Mouse (Mus musculus) heart, embryonic 10.5 days (tissue): ENCODE measurements around the gene Gpam. TPM values are rescaled to one million over a fixed set of nuclear protein-coding genes. Genes with fewer than 3 reads are reported as not detected.

Experiments used
- DNase-seq: peaks from one replicate; pipeline ENCODE4 v3.0.0-alpha.2; 2017; ENCODE audit warnings: low spot score
- H3K27ac ChIP-seq: fragments of 300-500 bp; sonication (generic); 2 replicates; pipeline ENCODE4 v1.5.1; 2016; ENCODE audit warnings: mild to moderate bottlenecking
- H3K27me3 ChIP-seq: fragments of 300-500 bp; sonication (generic); 2 replicates; pipeline ENCODE4 v1.6.1; 2016; ENCODE audit warnings: mild to moderate bottlenecking; ENCODE audit not compliant: poor library complexity, insufficient read depth, severe bottlenecking
- H3K36me3 ChIP-seq: fragments of 300-500 bp; sonication (generic); 2 replicates; pipeline ENCODE4 v1.6.1; 2016; ENCODE audit warnings: mild to moderate bottlenecking, moderate library complexity
- H3K4me1 ChIP-seq: fragments of 300-500 bp; sonication (generic); 2 replicates; pipeline ENCODE4 v1.6.1; 2016; ENCODE audit warnings: mild to moderate bottlenecking
- H3K4me3 ChIP-seq: fragments of 300-500 bp; sonication (generic); 2 replicates; pipeline ENCODE4 v1.5.1; 2016; ENCODE audit warnings: mild to moderate bottlenecking, moderate library complexity
- H3K9me3 ChIP-seq: fragments of 300-500 bp; sonication (generic); 2 replicates; pipeline ENCODE4 v1.6.1; 2016; ENCODE audit warnings: mild to moderate bottlenecking, moderate library complexity
- WGBS: fragments of 180-500 bp; shearing (Covaris S2); methylation state at CpG from one replicate; pipeline ENCODE4 v1.1.7; 2016; 5-methylcytosine and 5-hydroxymethylcytosine counted together
- polyA plus RNA-seq: library from polyadenylated mRNA; unstranded; fragments of >200 nt; fragmentation: Nextera tagmentation; extraction: Ambion mirVana; gene quantifications from 2 replicates; pipeline ENCODE4 v1.2.1, GENCODE M21; 2016

Gpam gene
- polyA plus RNA-seq, 1 experiment from 2014 or later, result 14.9 TPM

GRCm38 (mm10) chr19:55117059-55117815, 9.8 kb downstream of the Gpam start:
- H3K27me3 ChIP-seq, result no peaks in the 10 kb centered on the region
- 30% methylated on average over 6 of the region's 6 CpGs for WGBS
- H3K36me3 ChIP-seq, result no peaks in the 10 kb centered on the region
- peak; percentile 75 for DNase-seq
- no peak overlapping the region for H3K4me3 ChIP-seq
- H3K27ac ChIP-seq, result no peak overlapping the region
- H3K9me3 ChIP-seq, result no peaks in the 10 kb centered on the region
- H3K4me1 ChIP-seq, result peaks cover 52% of the 10 kb centered on the region

GRCm38 (mm10) chr19:55115532-55115931, 11.5 kb downstream of the Gpam start:
- H3K27ac ChIP-seq, result no peak overlapping the region
- H3K9me3 ChIP-seq, result no peaks in the 10 kb centered on the region
- peaks cover 37% of the 10 kb centered on the region for H3K4me1 ChIP-seq
- H3K36me3 ChIP-seq, result no peaks in the 10 kb centered on the region
- peak; percentile 68 for DNase-seq
- H3K27me3 ChIP-seq, result no peaks in the 10 kb centered on the region
- no peak overlapping the region for H3K4me3 ChIP-seq
- 77% methylated on average over 4 of the region's 4 CpGs for WGBS

- DNase-seq, result peak; percentile 58
- no peak overlapping the region for H3K4me3 ChIP-seq
- WGBS, result 90% methylated on average over 5 of the region's 5 CpGs
- H3K4me1 ChIP-seq, result peaks cover 30% of the 10 kb centered on the region
- no peaks in the 10 kb centered on the region for H3K36me3 ChIP-seq
- H3K27ac ChIP-seq, result no peak overlapping the region
- no peaks in the 10 kb centered on the region for H3K27me3 ChIP-seq
- H3K9me3 ChIP-seq, result no peaks in the 10 kb centered on the region
Observed at GRCm38 (mm10) chr19:55114825-55115395, 12.1 kb downstream of the Gpam start.

- WGBS, result 22% methylated on average over 3 of the region's 3 CpGs
- no peak overlapping the region for H3K27ac ChIP-seq
- peaks cover 10% of the 10 kb centered on the region for H3K4me1 ChIP-seq
- no peaks in the 10 kb centered on the region for H3K36me3 ChIP-seq
- H3K27me3 ChIP-seq, result no peaks in the 10 kb centered on the region
- H3K9me3 ChIP-seq, result no peaks in the 10 kb centered on the region
- H3K4me3 ChIP-seq, result no peak overlapping the region
- no peak for DNase-seq
Observed at GRCm38 (mm10) chr19:55107896-55108295, 19.1 kb downstream of the Gpam start.

- Histone ChIP-seq H3K4me3 (no peak overlapping the region), H3K4me1 (peaks cover 10% of the 10 kb centered on the region), H3K27me3 (no peaks in the 10 kb centered on the region), H3K27ac (no peak overlapping the region), H3K36me3 (no peaks in the 10 kb centered on the region), H3K9me3 (no peaks in the 10 kb centered on the region)
- 90% methylated on average over 3 of the region's 3 CpGs for WGBS
- peak; percentile 19 for DNase-seq
Observed at GRCm38 (mm10) chr19:55105969-55106368, 21.1 kb downstream of the Gpam start.

GRCm38 (mm10) chr19:55103081-55103830, 23.8 kb downstream of the Gpam start:
- Histone ChIP-seq H3K36me3 (no peaks in the 10 kb centered on the region), H3K9me3 (no peaks in the 10 kb centered on the region), H3K4me1 (peaks cover 15% of the 10 kb centered on the region), H3K27ac (no peak overlapping the region), H3K4me3 (no peak overlapping the region), H3K27me3 (no peaks in the 10 kb centered on the region)
- DNase-seq, result peak; percentile 51
- WGBS, result 54% methylated on average over 11 of the region's 11 CpGs

GRCm38 (mm10) chr19:55101659-55102058, 25.4 kb downstream of the Gpam start:
- Histone ChIP-seq H3K4me3 (no peak overlapping the region), H3K27ac (no peak overlapping the region), H3K9me3 (no peaks in the 10 kb centered on the region), H3K4me1 (peaks cover 15% of the 10 kb centered on the region), H3K27me3 (no peaks in the 10 kb centered on the region), H3K36me3 (no peaks in the 10 kb centered on the region)
- DNase-seq, result peak; percentile 5
- WGBS, result 75% methylated on average over 4 of the region's 4 CpGs

GRCm38 (mm10) chr19:55100227-55101140, 26.6 kb downstream of the Gpam start:
- DNase-seq, result peak; percentile 30
- Histone ChIP-seq H3K9me3 (no peaks in the 10 kb centered on the region), H3K4me1 (peaks cover 15% of the 10 kb centered on the region), H3K27ac (peak overlapping the region; percentile 94; the same call in 1 of the 2 replicates), H3K36me3 (no peaks in the 10 kb centered on the region), H3K4me3 (peak overlapping the region; percentile 99), H3K27me3 (no peaks in the 10 kb centered on the region)
- 73% methylated on average over 2 of the region's 2 CpGs for WGBS

- under 1% methylated on average over 69 of the region's 69 CpGs for WGBS
- Histone ChIP-seq H3K27ac (peak overlapping the region; percentile 94), H3K4me1 (peaks cover 15% of the 10 kb centered on the region), H3K4me3 (peak overlapping the region; percentile 99), H3K9me3 (no peaks in the 10 kb centered on the region), H3K36me3 (no peaks in the 10 kb centered on the region), H3K27me3 (no peaks in the 10 kb centered on the region)
- peak; percentile 87 for DNase-seq
Observed at GRCm38 (mm10) chr19:55099184-55100160, 27.6 kb downstream of the Gpam start.

- peak overlapping the region; percentile 99 for H3K4me3 ChIP-seq
- H3K36me3 ChIP-seq, result peaks cover 2% of the 10 kb centered on the region; the same call in 1 of the 2 replicates
- peak; percentile 69 for DNase-seq
- WGBS, result 3% methylated on average over 30 of the region's 30 CpGs
- peak overlapping the region; percentile 94 for H3K27ac ChIP-seq
- H3K9me3 ChIP-seq, result no peaks in the 10 kb centered on the region
- H3K27me3 ChIP-seq, result no peaks in the 10 kb centered on the region
- peaks cover 15% of the 10 kb centered on the region for H3K4me1 ChIP-seq
Observed at GRCm38 (mm10) chr19:55098409-55099183, 28.4 kb downstream of the Gpam start.

GRCm38 (mm10) chr19:55097396-55097967, 29.6 kb downstream of the Gpam start:
- H3K27ac ChIP-seq, result no peak overlapping the region
- H3K36me3 ChIP-seq, result peaks cover 10% of the 10 kb centered on the region; the same call in 1 of the 2 replicates
- DNase-seq, result peak; percentile 25
- no peak overlapping the region for H3K4me3 ChIP-seq
- no peaks in the 10 kb centered on the region for H3K9me3 ChIP-seq
- no peaks in the 10 kb centered on the region for H3K27me3 ChIP-seq
- 64% methylated on average over 9 of the region's 9 CpGs for WGBS
- H3K4me1 ChIP-seq, result peaks cover 15% of the 10 kb centered on the region
